Mouse (Mus musculus) heart, adult 2 months (tissue): ENCODE results near the gene Nrp1. TPM values are rescaled to one million over a fixed set of nuclear protein-coding genes. Genes with fewer than 3 reads are reported as not detected.
A peak's percentile ranks its signal among the peaks of the same experiment; 100 is the strongest.

Experiments used
- DNase-seq, 2 experiments: peaks; one replicate each; pipeline ENCODE4 v3.0.0; 2021
- H3K27ac ChIP-seq: fragments of 200-600 bp; 2 replicates; pipeline ENCODE4 v1.8.1; 2022
- H3K27me3 ChIP-seq: fragments of 200-500 bp; 2 replicates; pipeline ENCODE4 v1.6.1; 2012; ENCODE audit warnings: mild to moderate bottlenecking, low read length, inconsistent platforms, mixed read lengths; ENCODE audit not compliant: control insufficient read depth, insufficient read depth
- H3K36me3 ChIP-seq: fragments of 200-500 bp; 2 replicates; pipeline ENCODE4 v1.6.1; 2012; ENCODE audit warnings: low read length, inconsistent platforms; ENCODE audit not compliant: control insufficient read depth, insufficient read depth
- H3K4me1 ChIP-seq: fragments of 200-500 bp; 2 replicates; pipeline ENCODE4 v1.6.1; 2011; ENCODE audit warnings: low read length; ENCODE audit not compliant: control insufficient read depth, insufficient read depth
- H3K4me3 ChIP-seq: fragments of 200-600 bp; 2 replicates; pipeline ENCODE4 v1.8.1; 2022
- H3K79me2 ChIP-seq: fragments of 200-500 bp; replicated peaks from 2 replicates; pipeline ENCODE4 v1.6.1; 2012; ENCODE audit warnings: mild to moderate bottlenecking, inconsistent platforms, low read length, moderate library complexity, mixed read lengths; ENCODE audit not compliant: control insufficient read depth, insufficient read depth
- H3K9ac ChIP-seq: fragments of 200-500 bp; 2 replicates; pipeline ENCODE4 v1.6.1; 2012; ENCODE audit warnings: low read depth, mild to moderate bottlenecking, control low read depth, inconsistent platforms, low read length, mixed read lengths
- CTCF ChIP-seq: fragments of 200-600 bp; IDR thresholded peaks from 2 replicates; pipeline ENCODE4 v1.8.1; 2022; ENCODE audit warnings: antibody characterized with exemption, mild to moderate bottlenecking, moderate library complexity
- EP300 ChIP-seq: fragments of 200-500 bp; IDR thresholded peaks from 2 replicates; pipeline ENCODE4 v1.6.1; 2011; ENCODE audit warnings: low read depth, low read length, control low read depth; ENCODE audit not compliant: insufficient read depth
- POLR2A ChIP-seq: fragments of 200-500 bp; IDR thresholded peaks from 2 replicates; pipeline ENCODE4 v1.6.1; 2011; ENCODE audit warnings: mild to moderate bottlenecking, low read depth, low read length, control low read depth; ENCODE audit not compliant: insufficient read depth
- WGBS: fragments of 180-500 bp; shearing (Covaris S2); methylation state at CpG from one replicate; pipeline ENCODE4 v1.1.7; 2018; 5-methylcytosine and 5-hydroxymethylcytosine counted together
- intact Hi-C: fragments of 180-260 bp; cut with DNase I; formaldehyde crosslinking; loops from one replicate; pipeline ENCODE4 v1.15.1; 2025
- polyA plus RNA-seq: library from polyadenylated mRNA; depleted of rRNA; stranded (reverse); fragments of >200 nt; gene quantifications from 2 replicates; pipeline ENCODE4 v1.2.3, GENCODE M21; 2012
- total RNA-seq, 2 experiments: library from RNA; stranded (reverse); gene quantifications; 2 replicates each; pipeline ENCODE4 v1.2.3; 2021

Nrp1 gene
- total and polyA plus RNA-seq, 3 experiments: 64.5 to 115 (median 115) TPM

- intact Hi-C loops: loop anchor here (10.0 kb wide), 1 partner anchor 1400 kb away; no protein-coding TSS in a partner anchor
- no peak overlapping the region for H3K9ac ChIP-seq
- H3K79me2 ChIP-seq: peaks cover 22% of the 10 kb centered on the region
- peaks cover 55% of the 10 kb centered on the region for H3K4me1 ChIP-seq
- peak overlapping the region; percentile 72 for H3K27ac ChIP-seq
- no peak overlapping the region for H3K4me3 ChIP-seq
- DNase-seq: no peak
- H3K36me3 ChIP-seq: peaks cover 79% of the 10 kb centered on the region
- WGBS: 20% methylated on average over 5 of the region's 5 CpGs
- TF ChIP-seq EP300 (no peak), CTCF (no peak), POLR2A (no peak)
- H3K27me3 ChIP-seq: no peaks in the 10 kb centered on the region
These were observed 26.5 kb downstream of the Nrp1 start for GRCm38 (mm10) chr8:128384921-128385332.

GRCm38 (mm10) chr8:128386963-128387621, 28.7 kb downstream of the Nrp1 start:
- 24% methylated on average over 2 of the region's 2 CpGs for WGBS
- peak; percentile 45; the same call in 1 of the 2 replicates for TF ChIP-seq POLR2A
- TF ChIP-seq EP300: peak; percentile 92
- TF ChIP-seq CTCF: no peak
- peaks cover 19% of the 10 kb centered on the region for H3K79me2 ChIP-seq
- H3K4me3 ChIP-seq: no peak overlapping the region
- peak in 1 of 2 experiments; percentile 70 for DNase-seq
- intact Hi-C loops: loop anchor here (1.0 to 10.0 kb wide), 4 partner anchors 14 to 1402 kb away; no protein-coding TSS in a partner anchor
- peaks cover 79% of the 10 kb centered on the region for H3K36me3 ChIP-seq
- H3K27me3 ChIP-seq: no peaks in the 10 kb centered on the region
- peak overlapping the region; percentile 16; the same call in 1 of the 2 replicates for H3K9ac ChIP-seq
- peak overlapping the region; percentile 55 for H3K27ac ChIP-seq
- peaks cover 56% of the 10 kb centered on the region for H3K4me1 ChIP-seq

- TF ChIP-seq EP300: no peak
- no peak for TF ChIP-seq POLR2A
- TF ChIP-seq CTCF: no peak
- peaks cover 31% of the 10 kb centered on the region for H3K79me2 ChIP-seq
- DNase-seq: no peak
- H3K27me3 ChIP-seq: no peaks in the 10 kb centered on the region
- H3K27ac ChIP-seq: peak overlapping the region; percentile 47
- H3K4me3 ChIP-seq: no peak overlapping the region
- H3K4me1 ChIP-seq: peaks cover 53% of the 10 kb centered on the region
- intact Hi-C loops: no loop called here
- H3K9ac ChIP-seq: no peak overlapping the region
- peaks cover 79% of the 10 kb centered on the region for H3K36me3 ChIP-seq
These were observed 32.4 kb downstream of the Nrp1 start for GRCm38 (mm10) chr8:128390759-128391158.

GRCm38 (mm10) chr8:128391182-128391760, 32.9 kb downstream of the Nrp1 start:
- peak overlapping the region; percentile 47 for H3K27ac ChIP-seq
- WGBS: 50% methylated on average over 4 of the region's 4 CpGs

GRCm38 (mm10) chr8:128394671-128395193, 36.3 kb downstream of the Nrp1 start:
- WGBS: 23% methylated on average over 5 of the region's 5 CpGs
- Histone ChIP-seq H3K27ac (peak overlapping the region; percentile 32), H3K79me2 (peaks cover 27% of the 10 kb centered on the region), H3K4me3 (no peak overlapping the region), H3K9ac (0 out of 2 replicates have a peak overlapping the region, but pooled peaks have one; percentile 31), H3K4me1 (peaks cover 51% of the 10 kb centered on the region), H3K36me3 (peaks cover 86% of the 10 kb centered on the region), H3K27me3 (no peaks in the 10 kb centered on the region)
- intact Hi-C loops: no loop called here
- TF ChIP-seq EP300: no peak
- no peak for TF ChIP-seq CTCF
- TF ChIP-seq POLR2A: no peak
- DNase-seq: peak in 1 of 2 experiments; percentile 18

More at GRCm38 (mm10) chr8:128391182-128391760, 32.9 kb downstream of the Nrp1 start:
- H3K36me3 ChIP-seq: peaks cover 83% of the 10 kb centered on the region
- peaks cover 31% of the 10 kb centered on the region for H3K79me2 ChIP-seq
- no peak overlapping the region for H3K9ac ChIP-seq
- H3K27me3 ChIP-seq: no peaks in the 10 kb centered on the region
- TF ChIP-seq POLR2A: no peak
- no peak for TF ChIP-seq EP300
- TF ChIP-seq CTCF: no peak
- no peak overlapping the region for H3K4me3 ChIP-seq
- intact Hi-C loops: no loop called here
- H3K4me1 ChIP-seq: peaks cover 58% of the 10 kb centered on the region
- no peak for DNase-seq

- Histone ChIP-seq H3K36me3 (peaks cover 79% of the 10 kb centered on the region), H3K79me2 (peaks cover 30% of the 10 kb centered on the region), H3K4me1 (peaks cover 51% of the 10 kb centered on the region), H3K9ac (no peak overlapping the region), H3K27ac (peak overlapping the region; percentile 10; the same call in 1 of the 2 replicates), H3K27me3 (no peaks in the 10 kb centered on the region), H3K4me3 (no peak overlapping the region)
- 52% methylated on average over 7 of the region's 7 CpGs for WGBS
- no peak for TF ChIP-seq CTCF
- TF ChIP-seq POLR2A: no peak
- TF ChIP-seq EP300: no peak
- no peak for DNase-seq
- intact Hi-C loops: no loop called here
These were observed 38.6 kb downstream of the Nrp1 start for GRCm38 (mm10) chr8:128396968-128397367.
